9 mouse cellular contexts compared by ENCODE assay signal in the genomic region with DNA sequence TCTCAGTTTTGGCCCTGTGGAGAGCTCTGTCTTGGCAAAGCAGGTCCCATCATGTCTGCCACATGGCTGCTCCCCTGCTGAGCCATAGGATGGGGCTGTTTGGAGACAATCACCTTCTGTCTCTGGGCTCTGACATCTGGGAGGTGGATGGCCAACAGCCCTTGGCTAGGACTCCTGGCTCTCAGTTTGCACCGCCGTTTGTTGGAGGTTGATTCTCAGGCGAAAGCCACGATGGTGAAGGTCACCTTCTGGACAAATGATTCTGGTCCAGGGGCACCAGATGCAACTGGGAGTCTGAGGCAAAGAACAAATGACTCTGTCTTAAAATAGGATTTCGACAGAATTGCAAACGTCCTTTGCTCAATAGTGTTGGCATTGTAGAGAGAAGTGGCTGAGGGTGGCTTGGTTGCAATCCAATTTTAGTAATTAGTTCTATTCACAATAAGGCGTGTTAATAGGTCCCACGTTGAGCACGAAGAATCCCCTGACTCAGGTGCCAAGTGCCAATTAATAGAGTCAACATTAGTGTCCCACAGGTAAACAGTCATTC. TPM values are rescaled to one million over a fixed set of nuclear protein-coding genes. Genes with fewer than 3 reads are reported as not detected.
DNase-seq lines count a peak whose midpoint lies in the region; ATAC-seq and TF ChIP-seq lines count a peak whose summit lies in the region.
"Had no signal": no experiment of that assay in that cellular context is flagged by ENCODE, and none has a peak within 500 bp of the region (broad histone marks: within the 10 kb centered on the region; RNA-seq: fewer than 3 reads in every experiment).

No protein-coding gene starts in this region.

- peaks cover 2% of the 10 kb centered on the region; the same call in 1 of the 2 replicates for H3K4me1 ChIP-seq in heart, embryonic 11.5 days (ENCODE audit: control insufficient read depth, insufficient read depth, low read length)
- H3K4me1 ChIP-seq in spleen, adult 2 months (ENCODE audit: control insufficient read depth, insufficient read depth, insufficient read length), result no peaks in the 10 kb centered on the region
- no peaks in the 10 kb centered on the region for H3K4me1 ChIP-seq in hindbrain, embryonic 16.5 days (ENCODE audit: control insufficient read depth, insufficient read depth, low read depth, low read length)
- H3K4me1 ChIP-seq: neural tube, embryonic 12.5 days had no signal

- no peak for TF ChIP-seq POLR2A in spleen, adult 2 months (IDR thresholded peaks at IDR 0.05; ENCODE audit: low read depth, low read length)

- no peak for ATAC-seq in heart, embryonic 11.5 days (replicated peaks; ENCODE audit: insufficient number of reproducible peaks, low FRiP score, low TSS enrichment)
- ATAC-seq in hindbrain, embryonic 16.5 days, result peak; percentile 88

- H3K9me3 ChIP-seq in heart, embryonic 11.5 days (replicated peaks; ENCODE audit: control insufficient read depth, low read length), result no peaks in the 10 kb centered on the region
- H3K9me3 ChIP-seq in hindbrain, embryonic 16.5 days (ENCODE audit: control insufficient read depth, low read length), result no peaks in the 10 kb centered on the region
- H3K9me3 ChIP-seq: neural tube, embryonic 12.5 days had no signal

- no peak overlapping the region for H3K9ac ChIP-seq in heart, embryonic 11.5 days (ENCODE audit: low read depth, low read length)
- no peak overlapping the region for H3K9ac ChIP-seq in hindbrain, embryonic 16.5 days (ENCODE audit: low read depth, low read length)
- H3K9ac ChIP-seq: neural tube, embryonic 12.5 days had no signal

- no peak overlapping the region for H3K27ac ChIP-seq in heart, embryonic 11.5 days (ENCODE audit: low read depth, low read length)
- peak overlapping the region; percentile 23; the same call in 1 of the 2 replicates for H3K27ac ChIP-seq in spleen, adult 2 months (ENCODE audit: insufficient read depth, low read length)
- H3K27ac ChIP-seq in hindbrain, embryonic 16.5 days (ENCODE audit: low read depth, low read length), result no peak overlapping the region
- H3K27ac ChIP-seq: neural tube, embryonic 12.5 days had no signal

- no peaks in the 10 kb centered on the region; the same call in 1 of the 2 replicates for H3K27me3 ChIP-seq in heart, embryonic 11.5 days (ENCODE audit: control insufficient read depth, insufficient read depth, low read length)
- H3K27me3 ChIP-seq in spleen, adult 2 months (ENCODE audit: control insufficient read depth, insufficient read depth, low read length), result no peaks in the 10 kb centered on the region
- H3K27me3 ChIP-seq in hindbrain, embryonic 16.5 days (replicated peaks; ENCODE audit: control insufficient read depth, insufficient read depth, low read length), result no peaks in the 10 kb centered on the region
- H3K27me3 ChIP-seq: neural tube, embryonic 12.5 days had no signal

- no peak for TF ChIP-seq CTCF in spleen, adult 2 months (IDR thresholded peaks at IDR 0.05; ENCODE audit: extremely low read depth, insufficient read depth, insufficient read length, insufficient replicate concordance)

- WGBS in heart, embryonic 11.5 days (ENCODE audit: insufficient replicate concordance), result 70% methylated on average over 9 of the region's 9 CpGs
- WGBS in spleen, adult 2 months, result 86% methylated on average over 9 of the region's 9 CpGs
- WGBS in hindbrain, embryonic 16.5 days, result 57% methylated on average over 9 of the region's 9 CpGs

- DNase-seq in heart, postnatal 4 days, result no peak
- no peak for DNase-seq in spleen, adult 2 months (ENCODE audit: low read depth in 1 of 2, low spot score in 2 of 2)
- no peak for DNase-seq in spleen, adult 18-20 months
- no peak for DNase-seq in ovary, adult 18-20 months (ENCODE audit: low spot score)
- DNase-seq in gastrocnemius, postnatal 4 days (ENCODE audit: low spot score in 2 of 2), result no peak
- no peak for DNase-seq in kidney, adult 8-10 months

- H3K4me2 ChIP-seq in heart, embryonic 11.5 days, result peak overlapping the region; percentile 32
- H3K4me2 ChIP-seq in hindbrain, embryonic 16.5 days (ENCODE audit: low read length), result no peak overlapping the region
- H3K4me2 ChIP-seq: neural tube, embryonic 12.5 days had no signal

- no peaks in the 10 kb centered on the region for H3K36me3 ChIP-seq in heart, embryonic 11.5 days (ENCODE audit: control insufficient read depth, insufficient read depth, low read length)
- H3K36me3 ChIP-seq in spleen, adult 2 months (ENCODE audit: control insufficient read depth, insufficient read depth, low read length), result no peaks in the 10 kb centered on the region
- H3K36me3 ChIP-seq in hindbrain, embryonic 16.5 days (ENCODE audit: control insufficient read depth, insufficient read depth, low read length), result no peaks in the 10 kb centered on the region
- H3K36me3 ChIP-seq: neural tube, embryonic 12.5 days had no signal

- H3K4me3 ChIP-seq in heart, embryonic 11.5 days (ENCODE audit: low read depth, low read length), result no peak overlapping the region
- H3K4me3 ChIP-seq in spleen, adult 2 months (ENCODE audit: extremely low read depth, insufficient read depth, insufficient read length), result no peak overlapping the region
- H3K4me3 ChIP-seq in hindbrain, embryonic 16.5 days (ENCODE audit: low read length), result no peak overlapping the region
- H3K4me3 ChIP-seq: neural tube, embryonic 12.5 days had no signal

RNA-seq across cellular contexts. Expression of a gene that starts 30.7 kb away (rescaled TPM):
- 1.1 and 1.9 TPM in 2 replicates for polyA plus RNA-seq in heart, embryonic 11.5 days (2014; fragmentation: Nextera tagmentation; extraction: Ambion mirVana)
- 10 to 100 TPM in 1 of 2 experiments, 1 to 10 TPM in 1; 8.3 to 10.8 TPM for total RNA-seq in heart, postnatal 4 days (2021)
- 288 and 315 TPM in 2 replicates for polyA plus RNA-seq in spleen, adult 2 months (2012; rRNA removed)
- 5.9 and 8.2 TPM in 2 replicates for polyA plus RNA-seq in hindbrain, embryonic 16.5 days (2015; fragmentation: Nextera tagmentation; extraction: Ambion mirVana)
- total RNA-seq in gastrocnemius, postnatal 4 days (2021), result 10 to 100 TPM; 20.4 to 24.2 TPM

Comparison
In these comparisons a context has a peak if more than half of its experiments do, and no peak if none do; other contexts are left out.
1. RNA of a gene that starts 30.7 kb away (polyA plus RNA-seq): 288 to 315 TPM in spleen, adult 2 months; 5.9 to 8.2 TPM in hindbrain, embryonic 16.5 days and 1.1 to 1.9 TPM in heart, embryonic 11.5 days; every median in the first group is over 10 times any median in the second.